In the genomic region with DNA sequence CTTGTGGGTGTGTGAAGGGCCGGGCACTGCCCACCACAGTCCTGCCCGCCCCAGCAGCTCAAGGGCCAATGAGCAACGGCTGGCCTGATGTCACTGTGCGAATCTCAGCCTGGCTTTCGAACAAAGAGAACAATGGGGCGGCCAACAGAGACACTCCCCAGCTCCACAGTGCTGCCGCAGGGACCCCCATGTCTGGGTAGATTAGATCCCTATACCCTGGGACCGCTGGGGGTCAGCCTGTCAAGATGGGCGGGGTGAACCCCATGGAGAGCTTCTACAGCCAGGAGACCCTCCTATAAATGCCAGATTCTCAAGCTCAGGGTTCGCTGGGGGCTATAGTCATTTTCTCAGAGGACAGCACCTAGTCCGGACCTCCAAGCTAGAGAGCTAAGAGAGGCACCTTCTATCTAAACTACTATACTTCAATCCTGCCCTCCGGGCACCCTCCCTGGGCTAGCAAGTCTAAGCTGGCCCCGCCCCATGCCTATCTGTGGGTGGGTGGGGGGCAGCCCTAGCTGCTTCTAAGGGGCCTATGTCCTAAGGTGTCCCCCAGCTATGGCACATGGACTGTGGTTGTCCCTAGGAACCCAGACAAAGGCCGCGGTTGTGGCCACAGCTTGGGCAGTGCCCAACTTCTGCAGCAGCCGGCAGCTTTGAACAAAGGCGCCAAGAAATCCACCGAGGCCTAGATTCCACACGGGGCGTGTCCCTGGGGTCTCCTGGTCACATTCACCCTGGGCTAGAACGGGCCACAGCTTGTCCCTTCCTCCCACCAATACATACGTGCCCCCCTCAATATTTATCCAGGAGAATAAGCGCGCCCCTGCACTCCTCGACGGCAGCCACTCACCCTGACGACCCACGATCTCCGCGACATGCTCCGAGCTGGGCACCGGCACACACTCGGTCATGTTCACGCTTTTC, we compare ENCODE assay signal across 7 mouse cellular contexts. TPM values are rescaled to one million over a fixed set of nuclear protein-coding genes. Genes with fewer than 3 reads are reported as not detected.
DNase-seq lines count a peak whose midpoint lies in the region; ATAC-seq lines count a peak whose summit lies in the region.

No protein-coding gene starts in this region.

- DNase-seq in ovary, postnatal 36 days (ENCODE audit: low spot score), result peak; percentile 54
- DNase-seq in ovary, postnatal 10 days (ENCODE audit: low spot score), result no peak
- DNase-seq in embryo, embryonic 10.5 days (ENCODE audit: low spot score), result peak; percentile 85
- DNase-seq in hindbrain, embryonic 11.5 days (ENCODE audit: low spot score), result peak; percentile 82
- no peak for DNase-seq in left cerebral cortex, adult 18-20 months (ENCODE audit: low spot score in 2 of 2)

- 1% methylated on average over 34 of the region's 34 CpGs for WGBS in hindbrain, embryonic 11.5 days
- under 1% methylated on average over 34 of the region's 34 CpGs for WGBS in lung, embryonic 15.5 days
- WGBS in stomach, embryonic 16.5 days, result 3% methylated on average over 34 of the region's 34 CpGs

- no peaks in the 10 kb centered on the region for H3K9me3 ChIP-seq in hindbrain, embryonic 11.5 days (ENCODE audit: control insufficient read depth, low read length)
- H3K9me3 ChIP-seq in lung, embryonic 15.5 days, result no peaks in the 10 kb centered on the region
- H3K9me3 ChIP-seq in stomach, embryonic 16.5 days (replicated peaks; ENCODE audit: control insufficient read depth, low read length), result no peaks in the 10 kb centered on the region

- ATAC-seq in hindbrain, embryonic 11.5 days (ENCODE audit: low FRiP score), result peak; percentile 77
- ATAC-seq in lung, embryonic 15.5 days (ENCODE audit: borderline replicate concordance, extremely low read depth, low FRiP score, low TSS enrichment), result peak; percentile 43; the same call in 1 of the 2 replicates
- ATAC-seq in stomach, embryonic 16.5 days (ENCODE audit: insufficient read depth, low FRiP score), result peak; percentile 27; the same call in 1 of the 2 replicates

- H3K4me1 ChIP-seq in hindbrain, embryonic 11.5 days (replicated peaks; ENCODE audit: control insufficient read depth, insufficient read depth, low read length), result peaks cover 12% of the 10 kb centered on the region
- H3K4me1 ChIP-seq in lung, embryonic 15.5 days, result peaks cover 32% of the 10 kb centered on the region
- H3K4me1 ChIP-seq in stomach, embryonic 16.5 days (ENCODE audit: control insufficient read depth, insufficient read depth, low read length), result peaks cover 28% of the 10 kb centered on the region

- peak overlapping the region; percentile 99 for H3K27ac ChIP-seq in hindbrain, embryonic 11.5 days (ENCODE audit: low read depth, low read length)
- peak overlapping the region; percentile 85 for H3K27ac ChIP-seq in lung, embryonic 15.5 days
- H3K27ac ChIP-seq in stomach, embryonic 16.5 days (ENCODE audit: low read length), result peak overlapping the region; percentile 82

- peak overlapping the region; percentile 80 for H3K4me2 ChIP-seq in hindbrain, embryonic 11.5 days (replicated peaks; ENCODE audit: low read depth, low read length)
- peak overlapping the region; percentile 98 for H3K4me2 ChIP-seq in lung, embryonic 15.5 days
- H3K4me2 ChIP-seq in stomach, embryonic 16.5 days (ENCODE audit: low read depth, low read length), result peak overlapping the region; percentile 80

- peak overlapping the region; percentile 98 for H3K4me3 ChIP-seq in hindbrain, embryonic 11.5 days (ENCODE audit: low read depth, low read length)
- peak overlapping the region; percentile 90 for H3K4me3 ChIP-seq in lung, embryonic 15.5 days
- H3K4me3 ChIP-seq in stomach, embryonic 16.5 days (replicated peaks; ENCODE audit: low read length), result peak overlapping the region; percentile 80

- peaks cover 17% of the 10 kb centered on the region for H3K36me3 ChIP-seq in hindbrain, embryonic 11.5 days (ENCODE audit: control insufficient read depth, insufficient read depth, low read length)
- H3K36me3 ChIP-seq in lung, embryonic 15.5 days, result peaks cover 28% of the 10 kb centered on the region
- H3K36me3 ChIP-seq in stomach, embryonic 16.5 days (ENCODE audit: control insufficient read depth, insufficient read depth, low read length), result peaks cover 10% of the 10 kb centered on the region

- H3K9ac ChIP-seq in hindbrain, embryonic 11.5 days (ENCODE audit: low read depth, low read length), result peak overlapping the region; percentile 100
- peak overlapping the region; percentile 96 for H3K9ac ChIP-seq in lung, embryonic 15.5 days
- peak overlapping the region; percentile 98 for H3K9ac ChIP-seq in stomach, embryonic 16.5 days (ENCODE audit: low read length)

- H3K27me3 ChIP-seq in hindbrain, embryonic 11.5 days (ENCODE audit: control insufficient read depth, insufficient read depth, low read length), result no peaks in the 10 kb centered on the region
- no peaks in the 10 kb centered on the region for H3K27me3 ChIP-seq in lung, embryonic 15.5 days
- H3K27me3 ChIP-seq in stomach, embryonic 16.5 days (ENCODE audit: control insufficient read depth, insufficient read depth, low read length), result no peaks in the 10 kb centered on the region

RNA-seq across cellular contexts. Expression of a gene that starts 1.4 kb away (rescaled TPM):
- polyA plus RNA-seq in hindbrain, embryonic 11.5 days (2014; fragmentation: Nextera tagmentation; extraction: Ambion mirVana), result 13.4 and 14.7 TPM in 2 replicates
- 7.9 and 9.6 TPM in 2 replicates for polyA plus RNA-seq in lung, embryonic 15.5 days (2015; fragmentation: Nextera tagmentation; extraction: Ambion mirVana)
- 3.0 and 4.1 TPM in 2 replicates for polyA plus RNA-seq in stomach, embryonic 16.5 days (2015; fragmentation: Nextera tagmentation; extraction: Ambion mirVana)
- total RNA-seq in left cerebral cortex, adult 18-20 months (2021), result 10 to 100 TPM; 20.1 to 20.7 TPM

RNA-seq across cellular contexts. Expression of a gene that starts 13.3 kb away (rescaled TPM):
- polyA plus RNA-seq in hindbrain, embryonic 11.5 days (2014; fragmentation: Nextera tagmentation; extraction: Ambion mirVana), result 227 and 240 TPM in 2 replicates
- polyA plus RNA-seq in lung, embryonic 15.5 days (2015; fragmentation: Nextera tagmentation; extraction: Ambion mirVana), result 276 and 277 TPM in 2 replicates
- polyA plus RNA-seq in stomach, embryonic 16.5 days (2015; fragmentation: Nextera tagmentation; extraction: Ambion mirVana), result 131 and 139 TPM in 2 replicates
- 100 to 1,000 TPM; 143 to 166 TPM for total RNA-seq in left cerebral cortex, adult 18-20 months (2021)

RNA-seq across cellular contexts. Expression of a gene that starts 20.6 kb away (rescaled TPM):
- polyA plus RNA-seq in hindbrain, embryonic 11.5 days (2014; fragmentation: Nextera tagmentation; extraction: Ambion mirVana), result 466 and 480 TPM in 2 replicates
- 628 and 681 TPM in 2 replicates for polyA plus RNA-seq in lung, embryonic 15.5 days (2015; fragmentation: Nextera tagmentation; extraction: Ambion mirVana)
- 669 and 707 TPM in 2 replicates for polyA plus RNA-seq in stomach, embryonic 16.5 days (2015; fragmentation: Nextera tagmentation; extraction: Ambion mirVana)
- total RNA-seq in left cerebral cortex, adult 18-20 months (2021), result 100 to 1,000 TPM; 383 to 388 TPM

RNA-seq across cellular contexts. Expression of a gene that starts 29.8 kb away (rescaled TPM):
- polyA plus RNA-seq in hindbrain, embryonic 11.5 days (2014; fragmentation: Nextera tagmentation; extraction: Ambion mirVana), result 0.11 and 0.14 TPM in 2 replicates
- polyA plus RNA-seq in lung, embryonic 15.5 days (2015; fragmentation: Nextera tagmentation; extraction: Ambion mirVana), result 0.74 and 1.0 TPM in 2 replicates
- polyA plus RNA-seq in stomach, embryonic 16.5 days (2015; fragmentation: Nextera tagmentation; extraction: Ambion mirVana), result 0.14 and 0.61 TPM in 2 replicates
- 10 to 100 TPM; 25.8 to 34.6 TPM for total RNA-seq in left cerebral cortex, adult 18-20 months (2021)

RNA-seq across cellular contexts. Expression of a gene that starts 37.9 kb away (rescaled TPM):
- 0.54 and 0.70 TPM in 2 replicates for polyA plus RNA-seq in hindbrain, embryonic 11.5 days (2014; fragmentation: Nextera tagmentation; extraction: Ambion mirVana)
- 2.5 and 3.4 TPM in 2 replicates for polyA plus RNA-seq in lung, embryonic 15.5 days (2015; fragmentation: Nextera tagmentation; extraction: Ambion mirVana)
- polyA plus RNA-seq in stomach, embryonic 16.5 days (2015; fragmentation: Nextera tagmentation; extraction: Ambion mirVana), result 22.0 and 24.0 TPM in 2 replicates
- total RNA-seq in left cerebral cortex, adult 18-20 months (2021), result 10 to 100 TPM in 1 of 2 experiments, 1 to 10 TPM in 1; 8.8 to 10.4 TPM

Comparison
In these comparisons a context has a peak if more than half of its experiments do, and no peak if none do; other contexts are left out.
1. DNase-seq: peak in ovary, postnatal 36 days (single experiment), embryo, embryonic 10.5 days (single experiment) and hindbrain, embryonic 11.5 days (single experiment); none in ovary, postnatal 10 days (single experiment) and left cerebral cortex, adult 18-20 months (0 of 2).
2. ATAC-seq: peak in every context shown above with its lines; median percentile 77 in hindbrain, embryonic 11.5 days; 43 in lung, embryonic 15.5 days; 27 in stomach, embryonic 16.5 days.
3. Peak in every context shown above with its lines, with median percentiles within 50 percentile points of each other: H3K27ac ChIP-seq, H3K4me2 ChIP-seq, H3K4me3 ChIP-seq and H3K9ac ChIP-seq.